In genomic region chr15:100080833-100081477, GRCm38 (mm10) we compare ENCODE assay signal across 12 mouse cellular contexts. TPM values are rescaled to one million over a fixed set of nuclear protein-coding genes. Genes with fewer than 3 reads are reported as not detected.
DNase-seq lines count a peak whose midpoint lies in the region; ATAC-seq and TF ChIP-seq lines count a peak whose summit lies in the region.
"Had no signal": no experiment of that assay in that cellular context is flagged by ENCODE, and none has a peak within 500 bp of the region (broad histone marks: within the 10 kb centered on the region; RNA-seq: fewer than 3 reads in every experiment).

No protein-coding gene starts in this region.

- TF ChIP-seq CTCF in left cerebral cortex, adult 2 months (IDR thresholded peaks at IDR 0.05) = no peak
- no peak for TF ChIP-seq CTCF in bone marrow macrophage, adult 2 months (IDR thresholded peaks at IDR 0.05; ENCODE audit: low read depth, low read length)

- H3K9ac ChIP-seq in forebrain, embryonic 12.5 days = no peak overlapping the region
- H3K9ac ChIP-seq: intestine, embryonic 15.5 days; liver, embryonic 12.5 days had no signal

- H3K27ac ChIP-seq in left cerebral cortex, adult 2 months = peak overlapping the region; percentile 37; the same call in 1 of the 2 replicates
- H3K27ac ChIP-seq in bone marrow macrophage, adult 2 months (ENCODE audit: insufficient read depth, low read depth, low read length) = peak overlapping the region; percentile 69
- H3K27ac ChIP-seq in forebrain, embryonic 12.5 days = no peak overlapping the region
- H3K27ac ChIP-seq: liver, embryonic 12.5 days had no signal

- peak; percentile 71 for DNase-seq in adrenal gland, adult 2 months
- no peak for DNase-seq in adrenal gland, postnatal 4 days (ENCODE audit: low spot score in 2 of 2)
- DNase-seq in left cerebral cortex, adult 2 months (ENCODE audit: extremely low spot score in 1 of 2, low spot score in 2 of 2) = no peak
- no peak for DNase-seq in left cerebral cortex, adult 11 months (ENCODE audit: low spot score)
- DNase-seq in thymus, postnatal 36 days = no peak
- DNase-seq: cerebellum, adult 8-10 months; gastrocnemius, postnatal 14 days had no signal

- no peak overlapping the region for H3K4me3 ChIP-seq in left cerebral cortex, adult 2 months
- H3K4me3 ChIP-seq in bone marrow macrophage, adult 2 months (ENCODE audit: insufficient read depth, low read length) = peak overlapping the region; percentile 19; the same call in 1 of the 2 replicates
- no peak overlapping the region for H3K4me3 ChIP-seq in myocyte
- H3K4me3 ChIP-seq in forebrain, embryonic 12.5 days (replicated peaks) = no peak overlapping the region
- H3K4me3 ChIP-seq: intestine, embryonic 15.5 days; liver, embryonic 12.5 days had no signal

- peaks cover 12% of the 10 kb centered on the region for H3K79me2 ChIP-seq in myocyte (ENCODE audit: control insufficient read depth, insufficient read depth)

- no peaks in the 10 kb centered on the region for H3K27me3 ChIP-seq in myocyte (ENCODE audit: control insufficient read depth, insufficient read depth, insufficient read length)
- no peaks in the 10 kb centered on the region for H3K27me3 ChIP-seq in forebrain, embryonic 12.5 days
- H3K27me3 ChIP-seq: intestine, embryonic 15.5 days; liver, embryonic 12.5 days had no signal

- ATAC-seq in forebrain, embryonic 12.5 days (ENCODE audit: low FRiP score) = no peak
- ATAC-seq: intestine, embryonic 15.5 days; liver, embryonic 12.5 days had no signal

- H3K4me1 ChIP-seq in bone marrow macrophage, adult 2 months (ENCODE audit: control insufficient read depth, insufficient read depth, low read length) = peaks cover 50% of the 10 kb centered on the region
- peaks cover 25% of the 10 kb centered on the region for H3K4me1 ChIP-seq in forebrain, embryonic 12.5 days

- no peak for TF ChIP-seq POLR2A in bone marrow macrophage, adult 2 months (IDR thresholded peaks at IDR 0.05; ENCODE audit: borderline replicate concordance, low read depth, low read length)
- TF ChIP-seq POLR2A in myocyte (IDR thresholded peaks at IDR 0.05; ENCODE audit: insufficient read length, low read depth) = no peak

- 57% methylated on average over 1 of the region's 1 CpGs for WGBS in forebrain, embryonic 12.5 days

- no peak overlapping the region for H3ac ChIP-seq in myocyte (ENCODE audit: control insufficient read depth, insufficient read length)

- no peaks in the 10 kb centered on the region for H3K36me3 ChIP-seq in myocyte (ENCODE audit: control insufficient read depth, insufficient read depth)
- H3K36me3 ChIP-seq in forebrain, embryonic 12.5 days (replicated peaks) = no peaks in the 10 kb centered on the region
- H3K36me3 ChIP-seq: intestine, embryonic 15.5 days; liver, embryonic 12.5 days had no signal

- H3K4me2 ChIP-seq in myocyte (ENCODE audit: low read depth) = peak overlapping the region; percentile 20
- no peak overlapping the region for H3K4me2 ChIP-seq in forebrain, embryonic 12.5 days
- H3K4me2 ChIP-seq: intestine, embryonic 15.5 days; liver, embryonic 12.5 days had no signal

- no peaks in the 10 kb centered on the region for H3K9me3 ChIP-seq in forebrain, embryonic 12.5 days
- H3K9me3 ChIP-seq: intestine, embryonic 15.5 days; liver, embryonic 12.5 days had no signal

- intact Hi-C loops in left cerebral cortex, adult 2 months (cut with DNase I) = no loop called here

TF ChIP-seq in myocyte, 11 proteins besides CTCF, POLR2A, EP300 and RAD21:
- TF ChIP-seq MAX (IDR thresholded peaks at IDR 0.05; ENCODE audit: low read depth) = no peak
- TF ChIP-seq USF1 (IDR thresholded peaks at IDR 0.05; ENCODE audit: low read depth) = no peak
- no peak for TF ChIP-seq TCF12 (IDR thresholded peaks at IDR 0.05; ENCODE audit: insufficient read depth, poor library complexity, severe bottlenecking)

RNA-seq across cellular contexts. Expression of gene Dip2b, which starts 42.5 kb away (rescaled TPM):
- 10 to 100 TPM; 13.8 to 14.6 TPM for total RNA-seq in adrenal gland, adult 2 months (2021)
- polyA plus RNA-seq in adrenal gland, adult 2 months (2012; rRNA removed) = 3.4 and 4.7 TPM in 2 replicates
- 10 to 100 TPM; 32.2 to 33.0 TPM for total RNA-seq in adrenal gland, postnatal 4 days (2021)
- total RNA-seq in left cerebral cortex, adult 2 months (2021) = 10 to 100 TPM; 62.6 to 71.3 TPM
- 26.2 and 33.0 TPM in 2 replicates for polyA plus RNA-seq in bone marrow macrophage, adult 2 months (2012; ENCODE audit: insufficient read depth, insufficient read length, missing spikeins)
- polyA plus RNA-seq in myocyte (2012; fragmentation: generic; extraction: Trizol) = 7.3 TPM
- polyA plus RNA-seq in forebrain, embryonic 12.5 days (2016; fragmentation: Nextera tagmentation; extraction: Ambion mirVana) = 25.8 and 27.3 TPM in 2 replicates
